Comparison of ENCODE assay signal across 8 mouse cellular contexts in genomic region chr7:72238575-72238974, GRCm38 (mm10).
A peak's percentile ranks its signal among the peaks of the same experiment; 100 is the strongest.
DNase-seq lines count a peak whose midpoint lies in the region.

No protein-coding gene starts in this region.

- H3K27ac ChIP-seq in limb, embryonic 10.5 days: peak overlapping the region; percentile 11

- H3K27me3 ChIP-seq in limb, embryonic 10.5 days (ENCODE audit: low read depth, poor library complexity, severe bottlenecking): no peaks in the 10 kb centered on the region

- WGBS in limb, embryonic 10.5 days: 50% methylated on average over 4 of the region's 4 CpGs

- H3K9me3 ChIP-seq in limb, embryonic 10.5 days (replicated peaks): no peaks in the 10 kb centered on the region

- no peaks in the 10 kb centered on the region for H3K36me3 ChIP-seq in limb, embryonic 10.5 days

- peaks cover 19% of the 10 kb centered on the region for H3K4me1 ChIP-seq in limb, embryonic 10.5 days

- DNase-seq in urinary bladder, adult 18-20 months (ENCODE audit: low spot score in 2 of 2): peak; percentile 19 to 42
- no peak for DNase-seq in urinary bladder, postnatal 10 days (ENCODE audit: low spot score)
- DNase-seq in cerebellum, postnatal 10 days: peak; percentile 83 to 84
- DNase-seq in frontal cortex, postnatal 36 days (ENCODE audit: low spot score in 2 of 2): peak; percentile 65 to 84
- DNase-seq in kidney, adult 9 months: peak; percentile 73
- peak; percentile 79 for DNase-seq in limb, embryonic 10.5 days (ENCODE audit: low spot score)
- peak; percentile 79 for DNase-seq in naive thymus-derived CD4-positive, alpha-beta T cell, adult 2 months (ENCODE audit: low read depth)
- DNase-seq in telencephalon, adult 2 months (ENCODE audit: low read depth, low spot score): peak; percentile 50

- no peak overlapping the region for H3K4me3 ChIP-seq in limb, embryonic 10.5 days
